Mouse (Mus musculus) heart, embryonic 13.5 days (tissue): ENCODE data around the gene Krt32. TPM values are rescaled to one million over a fixed set of nuclear protein-coding genes. Genes with fewer than 3 reads are reported as not detected.

ENCODE experiments used
- ATAC-seq: fragments of 200-750 bp; cut with Nextera tagmentation; 2 replicates; pipeline ENCODE4 v1.8.0; 2017; ENCODE audit warnings: moderate TSS enrichment; ENCODE audit not compliant: insufficient number of reproducible peaks, low FRiP score, low TSS enrichment; ENCODE audit errors: extremely low read depth
- H3K27ac ChIP-seq: fragments of 300-500 bp; sonication (generic); replicated peaks from 2 replicates; pipeline ENCODE4 v1.5.1; 2015; ENCODE audit warnings: moderate library complexity, mild to moderate bottlenecking, inconsistent platforms
- H3K27me3 ChIP-seq: fragments of 300-500 bp; sonication (generic); replicated peaks from 2 replicates; pipeline ENCODE4 v1.6.1; 2015; ENCODE audit warnings: mild to moderate bottlenecking, inconsistent platforms
- H3K36me3 ChIP-seq: fragments of 300-500 bp; sonication (generic); 2 replicates; pipeline ENCODE4 v1.6.1; 2015; ENCODE audit warnings: mild to moderate bottlenecking, inconsistent platforms
- H3K4me1 ChIP-seq: fragments of 300-500 bp; sonication (generic); 2 replicates; pipeline ENCODE4 v1.6.1; 2015; ENCODE audit warnings: inconsistent platforms
- H3K4me2 ChIP-seq: fragments of 300-500 bp; sonication (generic); 2 replicates; pipeline ENCODE4 v1.6.1; 2015; ENCODE audit warnings: inconsistent platforms, mild to moderate bottlenecking, moderate library complexity
- H3K4me3 ChIP-seq: fragments of 300-500 bp; sonication (generic); 2 replicates; pipeline ENCODE4 v1.5.1; 2015; ENCODE audit warnings: moderate library complexity, mild to moderate bottlenecking, inconsistent platforms
- H3K9ac ChIP-seq: fragments of 300-500 bp; sonication (generic); 2 replicates; pipeline ENCODE4 v1.6.1; 2015; ENCODE audit warnings: inconsistent platforms, mild to moderate bottlenecking, moderate library complexity
- H3K9me3 ChIP-seq: fragments of 300-500 bp; sonication (generic); 2 replicates; pipeline ENCODE4 v1.6.1; 2016; ENCODE audit warnings: inconsistent platforms
- WGBS: fragments of 180-500 bp; shearing (Covaris S2); methylation state at CpG from one replicate; pipeline ENCODE4 v1.1.7; 2015; ENCODE audit warnings: mixed read lengths; 5-methylcytosine and 5-hydroxymethylcytosine counted together
- polyA plus RNA-seq: library from polyadenylated mRNA; unstranded; fragments of >200 nt; fragmentation: Nextera tagmentation; extraction: Ambion mirVana; gene quantifications from 2 replicates; pipeline ENCODE4 v1.2.1, GENCODE M21; 2015

Gene Krt32
- polyA plus RNA-seq, 1 experiment from 2014 or later: not detected

DNA sequence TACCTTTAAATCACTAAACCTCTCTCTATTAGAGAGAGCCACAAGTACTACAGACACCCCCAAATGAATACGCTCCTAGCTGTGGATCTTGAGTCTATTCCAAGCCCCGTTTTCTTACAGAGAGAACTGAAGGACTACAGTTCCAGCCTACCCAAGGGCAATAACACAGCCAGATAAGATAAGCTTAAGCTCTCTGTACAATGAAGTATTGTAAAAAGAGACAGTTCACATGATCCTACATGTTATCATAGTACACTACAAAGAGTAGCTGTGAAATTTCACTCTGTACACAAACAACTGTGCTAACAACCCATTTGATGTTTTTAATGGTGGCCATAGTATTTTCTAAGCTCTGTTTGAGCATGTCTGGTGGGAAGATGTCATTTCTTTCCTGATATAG, 40.8 kb downstream of the Krt32 start:
- H3K4me1 ChIP-seq: peaks cover 15% of the 10 kb centered on the region
- H3K27me3 ChIP-seq: no peaks in the 10 kb centered on the region
- 43% methylated on average over 2 of the region's 2 CpGs for WGBS

GRCm38 (mm10) chr11:100046303-100046866, 41.6 kb downstream of the Krt32 start:
- no peak overlapping the region for H3K4me3 ChIP-seq
- no peak for ATAC-seq
- H3K36me3 ChIP-seq: no peaks in the 10 kb centered on the region
- no peak overlapping the region for H3K9ac ChIP-seq
- H3K27ac ChIP-seq: no peak overlapping the region
- no peaks in the 10 kb centered on the region for H3K27me3 ChIP-seq
- peaks cover 15% of the 10 kb centered on the region for H3K4me1 ChIP-seq
- no peaks in the 10 kb centered on the region for H3K9me3 ChIP-seq
- WGBS: 35% methylated on average over 6 of the region's 6 CpGs
- H3K4me2 ChIP-seq: peak overlapping the region; percentile 46

More for the DNA sequence above, 40.8 kb downstream of the Krt32 start:
- no peak for ATAC-seq
- H3K9me3 ChIP-seq: no peaks in the 10 kb centered on the region
- no peaks in the 10 kb centered on the region for H3K36me3 ChIP-seq
- H3K4me3 ChIP-seq: no peak overlapping the region
- no peak overlapping the region for H3K9ac ChIP-seq
- no peak overlapping the region for H3K27ac ChIP-seq
- no peak overlapping the region for H3K4me2 ChIP-seq

DNA sequence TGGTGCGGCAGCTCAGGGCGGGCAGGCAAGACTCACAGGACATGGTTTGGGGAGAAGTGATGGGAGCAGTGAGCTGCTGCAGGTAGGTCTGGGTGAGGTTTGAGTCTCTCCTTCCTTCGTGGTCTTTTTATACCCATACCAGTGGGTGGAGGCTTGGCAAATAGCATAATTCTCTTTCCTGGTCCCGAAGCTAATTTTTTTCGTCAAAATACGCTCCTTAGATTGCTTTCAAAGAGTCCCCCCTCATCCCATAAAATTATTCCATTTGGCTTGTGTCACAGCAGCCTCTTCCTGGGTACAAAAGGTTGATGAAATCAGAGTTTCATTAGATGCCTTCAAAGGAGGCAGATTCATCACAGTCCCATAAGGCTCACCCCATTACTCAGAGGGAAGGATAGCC, 46.6 kb downstream of the Krt32 start, which contains the start of gene Krt34:
Gene Krt34, minus strand, starts transcription at position 101 of the 400 bp plus-strand sequence.
- no peak within 1 kb of the TSS for H3K4me2 ChIP-seq
- 75% methylated on average over 6 of the region's 6 CpGs for WGBS
- peaks cover 4% of the 10 kb centered on the region for H3K4me1 ChIP-seq
- H3K36me3 ChIP-seq: no peaks in the 10 kb centered on the region
- H3K27ac ChIP-seq: no peak within 1 kb of the TSS
- no peak for ATAC-seq
- no peak within 1 kb of the TSS for H3K4me3 ChIP-seq
- H3K9me3 ChIP-seq: no peaks in the 10 kb centered on the region
- peaks cover 5% of the 10 kb centered on the region; the same call in 1 of the 2 replicates for H3K27me3 ChIP-seq
- H3K9ac ChIP-seq: no peak within 1 kb of the TSS

Other genes with a start within 250 kb of the Krt32 start
- gene Krtap4-16, start 236.6 kb downstream of the Krt32 start, polyA plus RNA-seq: not detected in 2 replicates
- not detected in 2 replicates for gene Gm11568, start 230.3 kb downstream of the Krt32 start, polyA plus RNA-seq
- not detected in 2 replicates for gene Gm11559, start 223.8 kb downstream of the Krt32 start, polyA plus RNA-seq
- gene Krtap9-1, start 214.8 kb downstream of the Krt32 start, polyA plus RNA-seq: not detected in 2 replicates
- not detected in 2 replicates for gene Gm11567, start 209.0 kb downstream of the Krt32 start, polyA plus RNA-seq
- gene Krtap31-1, start 180.3 kb downstream of the Krt32 start, polyA plus RNA-seq: not detected in 2 replicates
- gene Gm11565, start 173.5 kb downstream of the Krt32 start, polyA plus RNA-seq: not detected in 2 replicates
- gene Krtap31-2, start 151.9 kb downstream of the Krt32 start, polyA plus RNA-seq: not detected in 2 replicates
- not detected in 2 replicates for gene Krtap9-5, start 139.8 kb downstream of the Krt32 start, polyA plus RNA-seq
- not detected in 2 replicates for gene Krtap29-1, start 109.2 kb downstream of the Krt32 start, polyA plus RNA-seq
- not detected in 2 replicates for gene Krtap16-1, start 101.6 kb downstream of the Krt32 start, polyA plus RNA-seq
- gene Krtap17-1, start 94.2 kb downstream of the Krt32 start, polyA plus RNA-seq: not detected in 2 replicates
- gene Krt33a, start 72.0 kb downstream of the Krt32 start, polyA plus RNA-seq: not detected in 2 replicates
- not detected in 2 replicates for gene Krt33b, start 58.4 kb downstream of the Krt32 start, polyA plus RNA-seq
- not detected in 2 replicates for gene Krt34, start 46.7 kb downstream of the Krt32 start, polyA plus RNA-seq
- gene Krt31, start 37.7 kb downstream of the Krt32 start, polyA plus RNA-seq: not detected in 2 replicates
- gene Krt35, start 8.0 kb upstream of the Krt32 start, polyA plus RNA-seq: not detected in 2 replicates
- gene Krt36, start 17.4 kb upstream of the Krt32 start, polyA plus RNA-seq: not detected in 2 replicates
- not detected in 2 replicates for gene Krt13, start 33.3 kb upstream of the Krt32 start, polyA plus RNA-seq
- gene Krt15, start 47.7 kb upstream of the Krt32 start, polyA plus RNA-seq: 1.2 and 1.5 TPM in 2 replicates
- 72.6 and 74.0 TPM in 2 replicates for gene Krt19, start 60.4 kb upstream of the Krt32 start, polyA plus RNA-seq
- gene Krt9, start 105.0 kb upstream of the Krt32 start, polyA plus RNA-seq: not detected in 2 replicates
- 3.0 and 3.1 TPM in 2 replicates for gene Krt14, start 119.3 kb upstream of the Krt32 start, polyA plus RNA-seq
- not detected in 2 replicates for gene Krt16, start 160.7 kb upstream of the Krt32 start, polyA plus RNA-seq
- gene Krt17, start 172.8 kb upstream of the Krt32 start, polyA plus RNA-seq: 2.3 and 3.0 TPM in 2 replicates
- not detected in 2 replicates for gene Krt42, start 181.6 kb upstream of the Krt32 start, polyA plus RNA-seq
- gene Eif1, start 231.7 kb upstream of the Krt32 start, polyA plus RNA-seq: 1,570 and 1,681 TPM in 2 replicates
- not detected in 2 replicates for gene Gast, start 246.2 kb upstream of the Krt32 start, polyA plus RNA-seq